Mouse (Mus musculus) kidney, adult 2 months (tissue): ENCODE results near the gene Pgm5. TPM values are rescaled to one million over a fixed set of nuclear protein-coding genes. Genes with fewer than 3 reads are reported as not detected.

Experiments
- DNase-seq: peaks from one replicate; pipeline ENCODE4 v3.0.0; 2021
- H3K27ac ChIP-seq: fragments of 200-500 bp; 2 replicates; pipeline ENCODE4 v1.5.1; 2012; ENCODE audit warnings: low read depth, low read length, control low read depth, inconsistent platforms; ENCODE audit not compliant: insufficient read depth
- H3K27me3 ChIP-seq: fragments of 200-500 bp; replicated peaks from 2 replicates; pipeline ENCODE4 v1.6.1; 2012; ENCODE audit warnings: mild to moderate bottlenecking, moderate library complexity, low read length, inconsistent platforms; ENCODE audit not compliant: control insufficient read depth, insufficient read depth
- H3K36me3 ChIP-seq: fragments of 200-500 bp; 2 replicates; pipeline ENCODE4 v1.6.1; 2012; ENCODE audit warnings: mild to moderate bottlenecking, moderate library complexity, low read length, inconsistent platforms; ENCODE audit not compliant: control insufficient read depth, insufficient read depth
- H3K4me1 ChIP-seq: fragments of 200-500 bp; 2 replicates; pipeline ENCODE4 v1.6.1; 2011; ENCODE audit warnings: low read length; ENCODE audit not compliant: control insufficient read depth, insufficient read depth
- H3K4me3 ChIP-seq: fragments of 200-500 bp; 2 replicates; pipeline ENCODE4 v1.5.1; 2011; ENCODE audit warnings: mild to moderate bottlenecking, low read depth, low read length, control low read depth; ENCODE audit not compliant: insufficient read depth
- CTCF ChIP-seq: fragments of 200-500 bp; conservative IDR thresholded peaks from 2 replicates; pipeline ENCODE4 v1.5.1; 2011; ENCODE audit warnings: low read depth, mild to moderate bottlenecking, control low read depth, low read length, moderate library complexity, mixed read lengths; ENCODE audit not compliant: insufficient read depth, insufficient read length
- POLR2A ChIP-seq: fragments of 200-500 bp; IDR thresholded peaks from one replicate; pipeline ENCODE4 v1.6.1; 2011; ENCODE audit warnings: low read depth, low read length, control low read depth
- WGBS: fragments of 180-500 bp; shearing (Covaris S2); methylation state at CpG from one replicate; pipeline ENCODE4 v1.1.7; 2018; 5-methylcytosine and 5-hydroxymethylcytosine counted together
- polyA plus RNA-seq: library from polyadenylated mRNA; depleted of rRNA; stranded (reverse); fragments of >200 nt; gene quantifications from 2 replicates; pipeline ENCODE4 v1.2.3, GENCODE M21; 2012

Gene Pgm5
- polyA plus RNA-seq, 1 experiment = 10.7 TPM

DNA sequence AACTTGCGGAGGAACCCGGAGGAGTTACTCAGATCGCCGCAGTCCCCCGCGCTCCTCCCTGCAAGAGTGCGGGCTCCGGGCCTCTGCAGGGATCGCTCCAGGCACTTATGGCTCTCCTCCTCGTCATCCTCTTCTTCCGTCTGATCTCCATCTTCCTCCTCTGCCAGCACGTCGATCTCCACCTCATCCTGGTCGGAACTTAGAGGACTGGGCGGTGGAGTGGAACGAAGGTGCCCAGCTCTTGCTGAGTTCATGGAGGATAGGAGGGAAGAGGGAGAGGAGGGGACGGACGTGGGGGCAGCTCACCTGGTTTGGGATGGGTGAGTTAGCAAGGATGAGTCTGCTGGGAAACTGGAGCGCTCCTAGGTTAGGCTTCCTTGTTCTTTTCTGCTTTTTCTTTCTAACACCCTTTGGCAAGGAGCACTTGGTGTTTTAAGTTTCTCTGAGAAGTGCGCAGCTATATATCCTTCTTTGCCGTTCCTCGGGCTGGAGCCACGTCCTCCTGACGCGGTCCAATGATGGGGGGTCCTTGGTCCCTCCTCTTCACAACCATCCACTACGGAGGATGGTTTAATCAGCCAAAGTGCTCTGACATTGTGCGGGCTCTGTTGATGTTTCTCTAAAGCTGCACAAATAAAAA lies 39.0 kb upstream of the Pgm5 start, which contains the start of gene Foxd4:
Gene Foxd4 (minus strand): TSS at position 617 of the 640 bp plus-strand sequence.
- no peak within 1 kb of the TSS for H3K27ac ChIP-seq
- peaks cover 8% of the 10 kb centered on the region; the same call in 1 of the 2 replicates for H3K4me1 ChIP-seq
- no peak for DNase-seq
- H3K4me3 ChIP-seq = peak within 1 kb of the TSS; percentile 22; the same call in 1 of the 2 replicates
- TF ChIP-seq CTCF = no peak
- TF ChIP-seq POLR2A = no peak
- WGBS = 2% methylated on average over 27 of the region's 27 CpGs
- peaks cover 6% of the 10 kb centered on the region for H3K27me3 ChIP-seq
- no peaks in the 10 kb centered on the region for H3K36me3 ChIP-seq

DNA sequence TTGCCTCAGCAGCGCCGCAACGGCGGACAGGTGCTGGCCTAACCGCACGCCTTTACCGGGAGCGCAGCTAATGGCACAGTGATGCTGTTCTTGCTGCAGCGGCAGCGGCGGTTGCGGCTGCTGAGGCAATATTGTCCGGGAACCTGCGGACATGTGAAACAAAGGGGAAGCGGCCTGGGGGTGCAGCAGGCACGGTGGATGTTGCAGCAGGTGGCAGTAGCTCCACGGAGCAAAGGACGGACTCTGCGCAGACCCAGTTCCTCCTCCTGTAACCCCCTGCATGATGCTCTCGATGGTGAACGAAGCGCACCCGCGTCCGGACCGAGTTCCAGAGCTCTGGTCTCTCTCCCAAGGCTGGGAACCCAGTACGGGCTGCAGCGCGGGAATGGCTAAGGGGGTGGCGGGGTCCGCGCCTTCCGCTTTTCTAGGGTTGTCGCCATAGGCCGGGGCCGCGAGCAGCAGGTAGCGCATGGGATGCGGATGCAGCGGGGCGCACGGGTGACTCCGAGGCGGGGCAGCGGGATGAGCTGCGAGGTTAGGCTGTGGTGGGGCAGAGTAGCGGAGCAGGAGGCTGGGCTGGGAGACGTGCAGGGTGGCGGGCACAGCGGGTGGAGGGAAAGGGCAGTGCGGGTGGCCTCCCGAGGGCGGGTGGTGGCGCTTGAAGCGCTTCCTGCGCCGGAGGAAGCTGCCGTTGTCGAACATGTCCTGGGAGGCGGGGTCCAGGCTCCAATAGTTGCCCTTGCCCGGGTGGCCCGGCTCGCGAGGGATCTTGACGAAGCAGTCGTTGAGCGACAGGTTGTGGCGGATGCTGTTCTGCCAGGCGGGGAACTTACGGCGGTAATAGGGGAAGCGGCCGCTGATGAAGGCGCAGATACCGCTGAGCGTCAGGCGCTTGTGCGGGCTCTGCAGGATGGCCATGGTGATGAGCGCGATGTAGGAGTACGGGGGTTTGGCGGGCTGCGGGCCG lies 38.2 kb upstream of the Pgm5 start:
- H3K4me1 ChIP-seq = peaks cover 8% of the 10 kb centered on the region; the same call in 1 of the 2 replicates
- peak overlapping the region; percentile 22; the same call in 1 of the 2 replicates for H3K4me3 ChIP-seq
- H3K27me3 ChIP-seq = peaks cover 6% of the 10 kb centered on the region
- peak; percentile 9 for DNase-seq
- 2% methylated on average over 84 of the region's 84 CpGs for WGBS
- TF ChIP-seq CTCF = no peak
- TF ChIP-seq POLR2A = no peak
- H3K36me3 ChIP-seq = no peaks in the 10 kb centered on the region
- H3K27ac ChIP-seq = no peak overlapping the region

DNA sequence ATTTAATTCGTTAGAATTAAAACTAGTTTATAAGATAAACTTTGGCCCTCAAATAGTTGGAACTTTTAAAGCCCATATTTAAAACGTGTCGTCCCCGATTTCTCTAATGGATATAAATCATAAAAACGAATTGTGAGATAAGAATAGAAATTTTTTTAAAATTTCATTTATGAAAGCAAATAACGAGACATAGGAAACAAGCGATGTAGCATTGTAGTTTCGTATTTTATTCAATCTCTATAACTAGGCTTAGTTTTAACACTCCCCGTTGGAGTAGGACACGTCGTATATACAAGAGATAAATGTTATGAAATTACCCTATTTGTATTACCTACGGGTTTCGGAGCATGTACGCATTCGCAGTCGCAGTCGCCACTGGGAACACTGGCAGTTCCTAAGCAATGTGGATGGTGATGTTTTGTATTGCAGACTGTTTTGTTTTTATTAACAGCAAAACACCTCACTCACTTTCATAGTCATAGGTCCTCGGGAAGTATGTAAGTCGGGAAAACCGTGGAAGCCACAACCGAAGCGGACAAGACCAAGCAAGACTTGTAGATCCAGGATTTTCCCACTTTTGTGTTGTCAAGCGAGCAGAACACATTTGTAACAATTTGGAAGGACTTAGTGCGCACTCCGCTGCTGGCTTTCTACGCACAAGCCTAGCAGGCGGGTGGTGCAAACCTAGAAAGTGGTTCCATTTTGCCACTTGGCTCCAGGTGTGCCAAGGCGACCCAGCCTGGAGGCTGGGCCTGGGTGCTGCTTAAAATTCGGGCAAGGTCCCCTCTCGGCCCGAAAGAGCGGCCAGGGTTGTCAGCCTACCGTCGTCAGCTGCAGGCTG lies 37.3 kb upstream of the Pgm5 start:
- Histone ChIP-seq H3K4me3 (no peak overlapping the region), H3K36me3 (no peaks in the 10 kb centered on the region), H3K27me3 (peaks cover 6% of the 10 kb centered on the region), H3K27ac (no peak overlapping the region), H3K4me1 (peaks cover 8% of the 10 kb centered on the region; the same call in 1 of the 2 replicates)
- TF ChIP-seq POLR2A = no peak
- no peak for TF ChIP-seq CTCF
- peak; percentile 13 for DNase-seq
- 9% methylated on average over 34 of the region's 34 CpGs for WGBS

DNA sequence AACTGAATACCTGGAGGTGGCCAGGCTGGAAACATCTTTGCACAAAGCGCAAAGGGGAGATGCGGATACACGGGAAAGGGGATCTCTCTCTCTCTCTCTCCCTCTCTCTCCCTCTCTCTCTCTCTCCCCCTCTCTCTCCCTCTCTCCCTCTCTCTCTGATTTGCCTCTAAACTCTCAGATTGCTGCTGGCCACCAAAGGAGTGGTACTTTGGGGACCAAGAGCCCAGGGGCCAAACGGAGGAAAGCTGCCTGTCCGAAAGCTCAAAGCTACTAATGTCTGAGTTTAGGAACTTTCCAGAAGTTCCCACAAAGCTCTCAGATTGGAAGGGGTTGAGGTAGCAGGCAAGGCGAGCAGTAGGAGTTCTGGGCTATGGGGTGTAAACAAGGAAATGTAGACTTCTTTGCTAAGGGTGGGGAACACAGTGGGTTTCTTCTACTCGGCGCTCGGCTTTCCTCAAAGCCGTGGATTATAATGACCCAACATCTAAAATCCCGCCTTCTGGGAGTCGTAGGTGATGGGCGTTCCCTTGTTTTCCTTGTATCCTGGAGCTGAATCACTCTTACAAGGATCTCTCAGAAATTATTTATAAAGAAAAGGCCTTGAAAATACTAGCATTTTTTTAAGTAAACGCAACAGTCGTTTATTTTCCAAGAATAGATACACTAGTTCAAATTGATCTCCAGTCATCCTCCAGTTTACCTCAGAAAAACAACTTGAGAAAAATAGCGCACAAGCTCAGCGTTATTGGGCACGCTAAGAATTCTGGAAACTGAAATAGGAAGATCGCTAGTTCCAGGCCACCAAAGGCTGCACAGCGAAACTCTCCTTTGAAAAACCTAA lies 36.5 kb upstream of the Pgm5 start:
- TF ChIP-seq CTCF (no peak), POLR2A (no peak)
- DNase-seq = peak; percentile 12
- Histone ChIP-seq H3K27me3 (peaks cover 6% of the 10 kb centered on the region), H3K4me1 (peaks cover 8% of the 10 kb centered on the region; the same call in 1 of the 2 replicates), H3K36me3 (no peaks in the 10 kb centered on the region), H3K4me3 (no peak overlapping the region), H3K27ac (no peak overlapping the region)
- 7% methylated on average over 20 of the region's 20 CpGs for WGBS

- Histone ChIP-seq H3K4me1 (peaks cover 8% of the 10 kb centered on the region; the same call in 1 of the 2 replicates), H3K4me3 (no peak overlapping the region), H3K27ac (no peak overlapping the region), H3K27me3 (peaks cover 6% of the 10 kb centered on the region), H3K36me3 (no peaks in the 10 kb centered on the region)
- WGBS = 3% methylated on average over 57 of the region's 57 CpGs
- no peak for DNase-seq
- TF ChIP-seq CTCF (no peak), POLR2A (no peak)
Observed at GRCm38 (mm10) chr19:24897006-24897895, 35.6 kb upstream of the Pgm5 start.
